Mouse (Mus musculus): ENCODE results near the gene C2cd3. TPM values are rescaled to one million over a fixed set of nuclear protein-coding genes. Genes with fewer than 3 reads are reported as not detected.
A peak's percentile ranks its signal among the peaks of the same experiment; 100 is the strongest.

C2cd3 gene
- total RNA-seq, 2 experiments from 2014 or later: 16.9 to 18.2 TPM

- peak in 1 of 2 experiments; percentile 34 for DNase-seq (ENCODE audit: low spot score in 2 of 2)
- intact Hi-C loops (cut with DNase I): no loop called here
Measured at GRCm38 (mm10) chr7:100514573-100514972, 142.5 kb downstream of the C2cd3 start, which contains the start of gene Dnajb13. Dnajb13 (minus strand) TSS chr7:100514960.

Other genes starting within 250 kb of the C2cd3 start
- gene Lipt2, start 213.0 kb upstream of the C2cd3 start, total RNA-seq (2021): 1 to 10 TPM; 4.3 to 5.5 TPM
- gene Kcne3, start 195.7 kb upstream of the C2cd3 start, total RNA-seq (2021): not detected
- 100 to 1,000 TPM; 465 to 490 TPM for gene Pgm2l1, start 144.8 kb upstream of the C2cd3 start, total RNA-seq (2021)
- 1 to 10 TPM; 6.4 to 6.9 TPM for gene P4ha3, start 86.7 kb upstream of the C2cd3 start, total RNA-seq (2021)
- 100 to 1,000 TPM; 155 to 156 TPM for gene Ppme1, start 74 bp downstream of the C2cd3 start, total RNA-seq (2021)
- 1 to 10 TPM; 1.2 to 1.7 TPM for gene Ucp3, start 100.8 kb downstream of the C2cd3 start, total RNA-seq (2021)
- gene Ucp2, start 121.1 kb downstream of the C2cd3 start, total RNA-seq (2021): 10 to 100 TPM; 67.7 to 85.6 TPM
- under 1 TPM; 0.36 to 0.66 TPM for gene Dnajb13, start 142.7 kb downstream of the C2cd3 start, total RNA-seq (2021)
- 10 to 100 TPM in 1 of 2 experiments, 1 to 10 TPM in 1; 9.4 to 10.6 TPM for gene Coa4, start 164.8 kb downstream of the C2cd3 start, total RNA-seq (2021)
- 100 to 1,000 TPM; 389 to 396 TPM for gene Rab6a, start 235.2 kb downstream of the C2cd3 start, total RNA-seq (2021)
- 10 to 100 TPM; 54.5 to 55.7 TPM for gene Mrpl48, start 236.1 kb downstream of the C2cd3 start, total RNA-seq (2021)